Mouse (Mus musculus): ENCODE measurements around the gene Ang2. TPM values are rescaled to one million over a fixed set of nuclear protein-coding genes. Genes with fewer than 3 reads are reported as not detected.
A peak's percentile ranks its signal among the peaks of the same experiment; 100 is the strongest.
"Not testable (repeated sequence)": the region's sequence is repeated elsewhere in the genome, so short reads cannot be mapped to it uniquely, and the experiment has no call there.

The Ang2 gene
- polyA plus RNA-seq (2012; fragmentation: generic; extraction: Trizol): 1.7 TPM
- long read RNA-seq, experiment 1: 0 reads
- long read RNA-seq, experiment 2: 0 reads

DNA sequence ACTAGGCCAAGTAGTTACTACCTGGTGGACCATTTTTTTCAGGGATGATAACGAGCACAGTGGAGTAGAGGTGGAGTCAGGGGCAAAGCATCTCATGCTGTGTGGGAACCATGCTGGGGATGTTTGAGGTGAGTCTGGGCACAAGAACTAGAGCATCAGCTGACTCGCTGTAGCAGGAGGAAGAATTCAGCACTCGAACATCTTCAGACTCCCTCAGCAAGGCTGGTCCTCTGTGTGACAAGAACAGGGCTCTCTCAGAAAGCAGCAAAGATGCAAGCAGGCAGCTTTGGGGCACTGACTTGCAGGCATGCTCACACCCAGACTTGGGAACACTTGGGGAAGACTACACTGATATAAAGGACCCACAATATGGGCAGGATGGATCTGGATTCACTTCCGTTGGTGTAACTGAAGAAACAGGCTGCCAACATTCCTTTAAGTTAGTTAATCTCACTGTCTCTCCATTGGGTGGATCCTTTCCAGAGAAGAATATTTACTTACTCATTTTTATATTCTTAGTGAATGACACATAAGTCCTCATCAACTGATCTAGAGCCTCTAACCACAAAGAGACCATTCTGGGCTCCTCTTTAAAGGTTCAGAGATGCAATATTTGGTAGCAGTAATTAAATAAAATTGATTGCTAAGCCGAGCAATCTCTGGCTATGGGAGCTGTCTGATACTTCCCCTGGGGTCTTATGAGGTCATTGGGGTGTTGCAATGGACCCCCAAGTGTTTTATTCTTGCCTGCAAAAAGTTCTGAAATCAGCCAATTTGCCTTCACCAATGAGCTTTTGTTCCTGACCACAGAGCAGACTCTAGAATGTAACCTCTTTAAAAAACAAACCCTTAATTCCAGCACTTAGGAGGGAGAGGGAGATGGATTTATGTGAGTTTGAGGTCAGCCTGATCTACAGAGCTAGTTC is at the start of gene Ang2:
Gene Ang2 (minus strand): TSS at position 51 of the 926 bp plus-strand sequence.
- Histone ChIP-seq H3K79me2 (ENCODE audit: control insufficient read depth, insufficient read depth) (no peaks in the 10 kb centered on the region), H3K27me3 (ENCODE audit: control insufficient read depth, insufficient read depth, insufficient read length) (no peaks in the 10 kb centered on the region)
- TF ChIP-seq CEBPB (IDR thresholded peaks at IDR 0.05; ENCODE audit: low read depth) (peak; percentile 75), MYOD1 (IDR thresholded peaks at IDR 0.05; ENCODE audit: control insufficient read depth, insufficient read length, low read depth) (no peak), CTCF (IDR thresholded peaks at IDR 0.05; ENCODE audit: control insufficient read depth, insufficient read depth, insufficient read length) (no peak), MYOG (IDR thresholded peaks at IDR 0.05; ENCODE audit: control insufficient read depth, extremely low read depth, insufficient read length) (no peak)

GRCm38 (mm10) chr14:51247736-51248135 is 48.8 kb upstream of the Ang2 start:
- Histone ChIP-seq H3K4me3 (ENCODE audit: insufficient read depth, poor library complexity, severe bottlenecking) (no peak overlapping the region), H3ac (ENCODE audit: control insufficient read depth, insufficient read length, low read depth) (no peak overlapping the region), H3K36me3 (ENCODE audit: control insufficient read depth, insufficient read depth) (no peaks in the 10 kb centered on the region), H3K79me3 (ENCODE audit: low read depth) (no peaks in the 10 kb centered on the region), H3K79me2 (ENCODE audit: control insufficient read depth, insufficient read depth) (no peaks in the 10 kb centered on the region), H3K27me3 (ENCODE audit: control insufficient read depth, insufficient read depth, insufficient read length) (no peaks in the 10 kb centered on the region)
- TF ChIP-seq FOSL1 (IDR thresholded peaks at IDR 0.05; ENCODE audit: insufficient read depth, low read length, poor library complexity, severe bottlenecking) (no peak), CTCF (IDR thresholded peaks at IDR 0.05; ENCODE audit: control insufficient read depth, insufficient read depth, insufficient read length) (no peak), MYOD1 (IDR thresholded peaks at IDR 0.05; ENCODE audit: control insufficient read depth, insufficient read length, low read depth) (no peak), USF1 (IDR thresholded peaks at IDR 0.05; ENCODE audit: low read depth) (no peak), MAX (IDR thresholded peaks at IDR 0.05) (no peak), CEBPB (IDR thresholded peaks at IDR 0.05; ENCODE audit: low read depth) (no peak), MYOG (IDR thresholded peaks at IDR 0.05; ENCODE audit: control insufficient read depth, extremely low read depth, insufficient read length) (no peak)

More for the DNA sequence above, at the start of gene Ang2:
- Histone ChIP-seq H3ac (ENCODE audit: control insufficient read depth, insufficient read length, low read depth) (no peak within 1 kb of the TSS), H3K79me3 (ENCODE audit: low read depth) (no peaks in the 10 kb centered on the region), H3K36me3 (ENCODE audit: control insufficient read depth, insufficient read depth) (no peaks in the 10 kb centered on the region), H3K4me3 (ENCODE audit: insufficient read depth, poor library complexity, severe bottlenecking) (no peak within 1 kb of the TSS)

- Histone ChIP-seq H3K4me3 (ENCODE audit: insufficient read depth, poor library complexity, severe bottlenecking) (no peak overlapping the region), H3K79me2 (ENCODE audit: control insufficient read depth, insufficient read depth) (no peaks in the 10 kb centered on the region)
- TF ChIP-seq CTCF (IDR thresholded peaks at IDR 0.05; ENCODE audit: control insufficient read depth, insufficient read depth, insufficient read length) (peak; percentile 56), FOSL1 (IDR thresholded peaks at IDR 0.05; ENCODE audit: insufficient read depth, low read length, poor library complexity, severe bottlenecking) (no peak), USF1 (IDR thresholded peaks at IDR 0.05; ENCODE audit: low read depth) (no peak), CEBPB (IDR thresholded peaks at IDR 0.05; ENCODE audit: low read depth) (no peak), MAX (IDR thresholded peaks at IDR 0.05) (no peak)
Measured at GRCm38 (mm10) chr14:51240899-51241298, 42.0 kb upstream of the Ang2 start.

DNA sequence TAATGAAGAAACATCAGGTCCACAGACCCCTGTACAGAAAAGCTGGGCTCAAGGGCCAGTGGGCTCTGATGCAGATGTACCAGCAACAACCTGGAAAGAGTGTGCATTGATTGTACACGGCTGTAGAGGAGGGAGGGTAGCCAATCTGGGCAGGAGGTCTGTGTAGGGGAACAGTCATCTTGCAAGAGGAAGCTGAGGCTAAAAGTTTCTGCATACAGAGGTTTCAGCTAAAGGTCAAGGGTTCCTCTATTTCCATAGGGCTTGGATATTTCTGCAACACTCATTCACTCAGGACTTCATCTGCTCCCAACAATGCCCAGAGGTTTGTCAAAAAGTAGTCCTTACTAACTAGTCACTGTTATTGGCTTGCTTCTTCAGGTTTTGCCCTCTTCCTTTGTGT is 38.5 kb upstream of the Ang2 start:
- not testable (repeated sequence) for H3K4me3 ChIP-seq (ENCODE audit: insufficient read depth, poor library complexity, severe bottlenecking); H3K79me3 ChIP-seq (ENCODE audit: low read depth)

More at GRCm38 (mm10) chr14:51240899-51241298, 42.0 kb upstream of the Ang2 start:
- H3ac ChIP-seq (ENCODE audit: control insufficient read depth, insufficient read length, low read depth): no peak overlapping the region
- H3K36me3 ChIP-seq (ENCODE audit: control insufficient read depth, insufficient read depth): no peaks in the 10 kb centered on the region
- H3K27me3 ChIP-seq (ENCODE audit: control insufficient read depth, insufficient read depth, insufficient read length): no peaks in the 10 kb centered on the region
- H3K79me3 ChIP-seq (ENCODE audit: low read depth): no peaks in the 10 kb centered on the region

GRCm38 (mm10) chr14:51229657-51230056 is 30.7 kb upstream of the Ang2 start:
- not testable (repeated sequence) for H3ac ChIP-seq (ENCODE audit: control insufficient read depth, insufficient read length, low read depth); H3K79me3 ChIP-seq (ENCODE audit: low read depth); H3K36me3 ChIP-seq (ENCODE audit: control insufficient read depth, insufficient read depth); H3K79me2 ChIP-seq (ENCODE audit: control insufficient read depth, insufficient read depth); H3K4me3 ChIP-seq (ENCODE audit: insufficient read depth, poor library complexity, severe bottlenecking); H3K27me3 ChIP-seq (ENCODE audit: control insufficient read depth, insufficient read depth, insufficient read length)

More for the DNA sequence above, 38.5 kb upstream of the Ang2 start:
- H3K36me3 ChIP-seq (ENCODE audit: control insufficient read depth, insufficient read depth); H3ac ChIP-seq (ENCODE audit: control insufficient read depth, insufficient read length, low read depth); H3K79me2 ChIP-seq (ENCODE audit: control insufficient read depth, insufficient read depth); H3K27me3 ChIP-seq (ENCODE audit: control insufficient read depth, insufficient read depth, insufficient read length): not testable (repeated sequence)

GRCm38 (mm10) chr14:51220075-51220474 is 21.1 kb upstream of the Ang2 start:
- not testable (repeated sequence) for H3K36me3 ChIP-seq (ENCODE audit: control insufficient read depth, insufficient read depth); H3K79me2 ChIP-seq (ENCODE audit: control insufficient read depth, insufficient read depth); H3ac ChIP-seq (ENCODE audit: control insufficient read depth, insufficient read length, low read depth); H3K4me3 ChIP-seq (ENCODE audit: insufficient read depth, poor library complexity, severe bottlenecking); H3K79me3 ChIP-seq (ENCODE audit: low read depth); H3K27me3 ChIP-seq (ENCODE audit: control insufficient read depth, insufficient read depth, insufficient read length)

All from C2C12 (cell line).